Mouse (Mus musculus) C2C12 (cell line): ENCODE data around the gene Slc48a1.

Experiments used
- MAX ChIP-seq: IDR thresholded peaks from one replicate; pipeline ENCODE4 v1.6.1; 2011; ENCODE audit warnings: mild to moderate bottlenecking, control low read depth
- USF1 ChIP-seq: IDR thresholded peaks from one replicate; pipeline ENCODE4 v1.6.1; 2011; ENCODE audit warnings: low read depth, mild to moderate bottlenecking, control low read depth, moderate library complexity

DNA sequence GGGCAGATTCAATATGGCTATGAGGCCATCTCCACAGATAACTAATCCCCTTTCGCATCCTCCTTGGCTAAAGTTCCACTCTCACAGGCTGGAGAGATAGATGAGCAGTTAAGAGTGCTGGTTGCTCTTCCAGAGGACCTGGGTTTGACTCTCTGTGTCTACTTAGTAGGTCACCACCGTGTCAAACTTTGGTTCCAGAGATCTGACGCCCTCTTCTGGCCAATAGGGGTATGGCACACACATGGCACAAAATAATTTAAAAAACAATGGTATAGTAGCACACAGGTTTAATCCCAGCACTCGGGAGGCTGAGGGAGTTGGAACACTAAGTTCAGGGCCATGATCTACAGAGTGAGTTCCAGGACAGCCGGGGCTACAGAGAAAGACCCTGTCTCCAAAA lies 15.9 kb downstream of the Slc48a1 start:
- no peak for TF ChIP-seq MAX
- TF ChIP-seq USF1 = no peak
